In the genomic region with DNA sequence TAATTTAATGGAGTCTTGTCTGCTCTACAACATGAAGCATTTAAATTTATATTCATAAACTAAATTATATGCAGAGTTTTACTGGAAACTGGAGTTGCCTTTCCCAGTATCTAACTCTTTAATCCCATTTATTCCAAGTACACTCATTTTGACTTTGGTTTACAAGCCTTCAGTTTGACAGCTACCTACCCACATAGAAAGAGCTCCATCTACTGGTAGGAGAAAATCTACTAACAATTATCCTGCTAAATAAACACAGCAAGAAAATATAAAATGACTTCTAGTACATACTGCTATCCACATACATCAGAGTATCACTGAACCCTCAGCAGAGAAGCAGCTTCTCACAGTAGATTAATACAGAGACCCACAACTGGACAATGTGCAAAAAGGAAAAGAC, we compare ENCODE assay signal across 12 mouse cellular contexts. TPM values are rescaled to one million over a fixed set of nuclear protein-coding genes. Genes with fewer than 3 reads are reported as not detected.
DNase-seq lines count a peak whose midpoint lies in the region; ATAC-seq and TF ChIP-seq lines count a peak whose summit lies in the region.
"Had no signal": no experiment of that assay in that cellular context is flagged by ENCODE, and none has a peak within 500 bp of the region (broad histone marks: within the 10 kb centered on the region; RNA-seq: fewer than 3 reads in every experiment).

No protein-coding gene starts in this region.

- no peak overlapping the region for H3K4me2 ChIP-seq in midbrain, postnatal 0 days (ENCODE audit: low read depth, low read length, poor library complexity, severe bottlenecking)
- H3K4me2 ChIP-seq: heart, embryonic 12.5 days; limb, embryonic 12.5 days had no signal

- peak; percentile 30; the same call in 1 of the 2 replicates for TF ChIP-seq CTCF in midbrain, postnatal 0 days (IDR thresholded peaks at IDR 0.05)

- no peaks in the 10 kb centered on the region for H3K4me1 ChIP-seq in midbrain, postnatal 0 days (ENCODE audit: insufficient read depth, low read length)
- H3K4me1 ChIP-seq in midbrain, embryonic 10.5 days = no peaks in the 10 kb centered on the region
- H3K4me1 ChIP-seq: heart, embryonic 12.5 days; limb, embryonic 12.5 days had no signal

- H3K9ac ChIP-seq in midbrain, postnatal 0 days (replicated peaks; ENCODE audit: low read length, poor library complexity, severe bottlenecking) = no peak overlapping the region
- H3K9ac ChIP-seq: heart, embryonic 12.5 days; limb, embryonic 12.5 days had no signal

- peak; percentile 44 for DNase-seq in kidney, adult 9 months
- DNase-seq in kidney, postnatal 4 days = no peak
- DNase-seq in midbrain, postnatal 0 days (ENCODE audit: low spot score) = no peak
- no peak for DNase-seq in midbrain, embryonic 10.5 days (ENCODE audit: low spot score)
- DNase-seq in MN1 (ENCODE audit: low spot score) = peak; percentile 37
- peak; percentile 69 for DNase-seq in naive thymus-derived CD4-positive, alpha-beta T cell, adult 2 months (ENCODE audit: low read depth)
- no peak for DNase-seq in ovary, postnatal 10 days (ENCODE audit: low spot score)

- H3K27me3 ChIP-seq in midbrain, postnatal 0 days (ENCODE audit: insufficient read depth, low read length) = no peaks in the 10 kb centered on the region
- H3K27me3 ChIP-seq in midbrain, embryonic 10.5 days (ENCODE audit: low read depth, poor library complexity, severe bottlenecking) = no peaks in the 10 kb centered on the region
- H3K27me3 ChIP-seq: heart, embryonic 12.5 days; limb, embryonic 12.5 days had no signal

- ATAC-seq in midbrain, postnatal 0 days (ENCODE audit: low FRiP score) = no peak
- ATAC-seq in erythroblast, adult 5-6 weeks (replicated peaks; ENCODE audit: low FRiP score, poor library complexity, severe bottlenecking) = no peak
- ATAC-seq: hindbrain, embryonic 16.5 days had no signal

- no peak overlapping the region for H3K4me3 ChIP-seq in midbrain, postnatal 0 days (ENCODE audit: low read depth, low read length)
- H3K4me3 ChIP-seq in midbrain, embryonic 10.5 days = no peak overlapping the region
- H3K4me3 ChIP-seq: erythroblast, embryonic 14.5 days; heart, embryonic 12.5 days; limb, embryonic 12.5 days had no signal

- no peaks in the 10 kb centered on the region for H3K36me3 ChIP-seq in midbrain, postnatal 0 days (ENCODE audit: insufficient read depth, low read length)
- no peaks in the 10 kb centered on the region for H3K36me3 ChIP-seq in midbrain, embryonic 10.5 days
- H3K36me3 ChIP-seq: heart, embryonic 12.5 days; limb, embryonic 12.5 days had no signal

- no peaks in the 10 kb centered on the region for H3K9me3 ChIP-seq in midbrain, postnatal 0 days (ENCODE audit: low read length)
- H3K9me3 ChIP-seq in midbrain, embryonic 10.5 days (replicated peaks) = no peaks in the 10 kb centered on the region
- H3K9me3 ChIP-seq: heart, embryonic 12.5 days; limb, embryonic 12.5 days had no signal

- H3K27ac ChIP-seq in midbrain, postnatal 0 days (ENCODE audit: low read depth, low read length) = no peak overlapping the region
- no peak overlapping the region for H3K27ac ChIP-seq in midbrain, embryonic 10.5 days (replicated peaks)
- H3K27ac ChIP-seq: limb, embryonic 12.5 days had no signal

RNA-seq across cellular contexts. Expression of a gene that starts 9.3 kb away (rescaled TPM):
- 33.9 and 41.3 TPM in 2 replicates for total RNA-seq in midbrain, postnatal 0 days (2014; rRNA removed)
- polyA plus RNA-seq in midbrain, postnatal 0 days (2015; fragmentation: Nextera tagmentation; extraction: Ambion mirVana) = 7.8 TPM in 2 replicates
- 12.1 and 13.8 TPM in 2 replicates for polyA plus RNA-seq in midbrain, embryonic 10.5 days (2016; fragmentation: Nextera tagmentation; extraction: Ambion mirVana)
- 4.4 and 6.9 TPM in 2 replicates for total RNA-seq in erythroblast, adult 5-6 weeks (2015; ENCODE audit: low replicate concordance)
- 7.7 and 8.5 TPM in 2 replicates for total RNA-seq in erythroblast, adult 5-6 weeks (2017; ENCODE audit: low replicate concordance)

Comparison
In these comparisons a context has a peak if more than half of its experiments do, and no peak if none do; other contexts are left out.
1. DNase-seq: peak in kidney, adult 9 months (single experiment), MN1 (single experiment) and naive thymus-derived CD4-positive, alpha-beta T cell, adult 2 months (single experiment); none in kidney, postnatal 4 days (0 of 2), midbrain, postnatal 0 days (single experiment), midbrain, embryonic 10.5 days (single experiment) and ovary, postnatal 10 days (single experiment).